Mouse (Mus musculus) C2C12 (cell line): ENCODE measurements around the gene Kat5.

Experiments
- CTCF ChIP-seq: IDR thresholded peaks from one replicate; pipeline ENCODE4 v1.5.1; 2011; ENCODE audit not compliant: control insufficient read depth, insufficient read depth, insufficient read length
- USF1 ChIP-seq: IDR thresholded peaks from one replicate; pipeline ENCODE4 v1.6.1; 2011; ENCODE audit warnings: low read depth, mild to moderate bottlenecking, control low read depth, moderate library complexity

DNA sequence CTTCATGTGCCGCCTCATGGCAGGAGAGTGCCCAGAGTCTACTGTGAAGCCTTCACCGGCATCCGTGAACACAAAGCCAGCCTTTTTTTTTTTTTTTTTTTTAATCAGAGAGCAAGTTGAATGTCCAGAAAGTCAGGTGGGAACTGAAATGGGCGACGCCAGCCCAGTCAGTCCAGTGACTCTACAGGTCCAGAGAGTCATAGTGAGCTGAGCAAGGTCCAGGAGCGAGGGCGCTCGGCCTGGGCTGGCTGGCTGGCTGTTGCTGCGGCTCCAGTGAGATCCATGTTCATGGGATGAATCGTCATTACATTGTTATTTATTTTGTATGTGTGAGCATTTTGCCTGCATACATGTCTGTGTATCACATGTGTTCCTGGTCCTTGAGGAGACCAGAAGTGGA is 47.3 kb downstream of the Kat5 start:
- TF ChIP-seq USF1 (no peak), CTCF (no peak)
